Mouse (Mus musculus) midbrain, postnatal 0 days (tissue): ENCODE measurements around the gene Slc24a3. TPM values are rescaled to one million over a fixed set of nuclear protein-coding genes. Genes with fewer than 3 reads are reported as not detected.
A peak's percentile ranks its signal among the peaks of the same experiment; 100 is the strongest.

Experiments
- ATAC-seq: fragments of 200-750 bp; cut with Nextera tagmentation; 2 replicates; pipeline ENCODE4 v1.8.0; 2017; ENCODE audit warnings: moderate number of reproducible peaks, mild to moderate bottlenecking, moderate TSS enrichment, moderate library complexity; ENCODE audit not compliant: low FRiP score
- DNase-seq: peaks from one replicate; pipeline ENCODE4 v3.0.0-alpha.2; 2015; ENCODE audit warnings: low spot score
- H3K27ac ChIP-seq: fragments of 300-500 bp; sonication (generic); 2 replicates; pipeline ENCODE4 v1.5.1; 2014; ENCODE audit warnings: low read depth, mild to moderate bottlenecking, low read length, mixed read lengths
- H3K27me3 ChIP-seq: fragments of 300-500 bp; sonication (generic); 2 replicates; pipeline ENCODE4 v1.6.1; 2014; ENCODE audit warnings: low read length, control low read depth, mixed read lengths; ENCODE audit not compliant: insufficient read depth
- H3K36me3 ChIP-seq: fragments of 300-500 bp; sonication (generic); 2 replicates; pipeline ENCODE4 v1.6.1; 2014; ENCODE audit warnings: low read length, control low read depth, mixed read lengths; ENCODE audit not compliant: insufficient read depth
- H3K4me1 ChIP-seq: fragments of 300-500 bp; sonication (generic); 2 replicates; pipeline ENCODE4 v1.6.1; 2014; ENCODE audit warnings: mild to moderate bottlenecking, control low read depth, antibody characterized with exemption, low read length, mixed read lengths; ENCODE audit not compliant: insufficient read depth
- H3K4me2 ChIP-seq: fragments of 300-500 bp; sonication (generic); 2 replicates; pipeline ENCODE4 v1.6.1; 2014; ENCODE audit warnings: low read depth, mild to moderate bottlenecking, low read length, mixed read lengths; ENCODE audit not compliant: poor library complexity, severe bottlenecking
- H3K4me3 ChIP-seq: fragments of 300-500 bp; sonication (generic); 2 replicates; pipeline ENCODE4 v1.5.1; 2014; ENCODE audit warnings: low read depth, mild to moderate bottlenecking, low read length, moderate library complexity
- H3K9ac ChIP-seq: fragments of 300-500 bp; sonication (generic); replicated peaks from 2 replicates; pipeline ENCODE4 v1.6.1; 2014; ENCODE audit warnings: mild to moderate bottlenecking, low read length, moderate library complexity, mixed read lengths; ENCODE audit not compliant: poor library complexity, severe bottlenecking
- H3K9me3 ChIP-seq: fragments of 300-500 bp; sonication (generic); 2 replicates; pipeline ENCODE4 v1.6.1; 2016; ENCODE audit warnings: low read length, control low read depth
- CTCF ChIP-seq: IDR thresholded peaks from 2 replicates; pipeline ENCODE4 v1.5.1; 2016; ENCODE audit warnings: antibody characterized with exemption, mild to moderate bottlenecking
- WGBS: fragments of 180-500 bp; shearing (Covaris S2); extraction: QIAGEN DNeasy Blood & Tissue Kit; methylation state at CpG from one replicate; pipeline ENCODE4 v1.1.7; 2014; 5-methylcytosine and 5-hydroxymethylcytosine counted together
- polyA plus RNA-seq: library from polyadenylated mRNA; unstranded; fragments of >200 nt; fragmentation: Nextera tagmentation; extraction: Ambion mirVana; gene quantifications from 2 replicates; pipeline ENCODE4 v1.2.1, GENCODE M21; 2015
- total RNA-seq: library from RNA; depleted of rRNA; stranded (reverse); fragments of >200 nt; gene quantifications from 2 replicates; pipeline ENCODE4 v1.2.3, GENCODE M21; 2014

The Slc24a3 gene
- total and polyA plus RNA-seq, 2 experiments from 2014 or later, result 34.5 to 65.7 TPM

- no peaks in the 10 kb centered on the region for H3K36me3 ChIP-seq
- no peak overlapping the region for H3K4me2 ChIP-seq
- H3K4me1 ChIP-seq, result no peaks in the 10 kb centered on the region
- no peak for DNase-seq
- 83% methylated on average over 3 of the region's 3 CpGs for WGBS
- no peak for ATAC-seq
- H3K9me3 ChIP-seq, result no peaks in the 10 kb centered on the region
- TF ChIP-seq CTCF, result no peak
- no peak overlapping the region for H3K4me3 ChIP-seq
- H3K27ac ChIP-seq, result no peak overlapping the region
- no peaks in the 10 kb centered on the region for H3K27me3 ChIP-seq
- no peak overlapping the region for H3K9ac ChIP-seq
Observed at GRCm38 (mm10) chr2:145583103-145583502, 415.5 kb downstream of the Slc24a3 start.

GRCm38 (mm10) chr2:145585437-145585836, 417.9 kb downstream of the Slc24a3 start:
- no peak overlapping the region for H3K4me3 ChIP-seq
- ATAC-seq (no peak), DNase-seq (no peak)
- no peaks in the 10 kb centered on the region for H3K9me3 ChIP-seq
- no peaks in the 10 kb centered on the region for H3K4me1 ChIP-seq
- no peak overlapping the region for H3K9ac ChIP-seq
- TF ChIP-seq CTCF, result no peak
- H3K27me3 ChIP-seq, result no peaks in the 10 kb centered on the region
- 80% methylated on average over 3 of the region's 3 CpGs for WGBS
- no peak overlapping the region for H3K4me2 ChIP-seq
- H3K27ac ChIP-seq, result no peak overlapping the region
- H3K36me3 ChIP-seq, result no peaks in the 10 kb centered on the region

GRCm38 (mm10) chr2:145588009-145588737, 420.6 kb downstream of the Slc24a3 start:
- Histone ChIP-seq H3K36me3 (no peaks in the 10 kb centered on the region), H3K4me1 (no peaks in the 10 kb centered on the region), H3K27ac (peak overlapping the region; percentile 20; the same call in 1 of the 2 replicates), H3K4me2 (no peak overlapping the region), H3K27me3 (no peaks in the 10 kb centered on the region), H3K9me3 (no peaks in the 10 kb centered on the region), H3K9ac (no peak overlapping the region), H3K4me3 (no peak overlapping the region)
- TF ChIP-seq CTCF, result peak; percentile 98
- DNase-seq (peak; percentile 82), ATAC-seq (peak; percentile 92)
- 63% methylated on average over 8 of the region's 8 CpGs for WGBS

- no peak for TF ChIP-seq CTCF
- Histone ChIP-seq H3K9ac (no peak overlapping the region), H3K36me3 (no peaks in the 10 kb centered on the region), H3K27me3 (no peaks in the 10 kb centered on the region), H3K4me1 (no peaks in the 10 kb centered on the region), H3K4me2 (no peak overlapping the region), H3K27ac (no peak overlapping the region), H3K4me3 (no peak overlapping the region), H3K9me3 (no peaks in the 10 kb centered on the region)
- ATAC-seq (no peak), DNase-seq (no peak)
- WGBS, result 80% methylated on average over 8 of the region's 8 CpGs
Observed at GRCm38 (mm10) chr2:145591881-145592280, 424.3 kb downstream of the Slc24a3 start.

- H3K27me3 ChIP-seq, result no peaks in the 10 kb centered on the region
- no peak for ATAC-seq
Observed at GRCm38 (mm10) chr2:145593649-145594347, 426.2 kb downstream of the Slc24a3 start.

DNA sequence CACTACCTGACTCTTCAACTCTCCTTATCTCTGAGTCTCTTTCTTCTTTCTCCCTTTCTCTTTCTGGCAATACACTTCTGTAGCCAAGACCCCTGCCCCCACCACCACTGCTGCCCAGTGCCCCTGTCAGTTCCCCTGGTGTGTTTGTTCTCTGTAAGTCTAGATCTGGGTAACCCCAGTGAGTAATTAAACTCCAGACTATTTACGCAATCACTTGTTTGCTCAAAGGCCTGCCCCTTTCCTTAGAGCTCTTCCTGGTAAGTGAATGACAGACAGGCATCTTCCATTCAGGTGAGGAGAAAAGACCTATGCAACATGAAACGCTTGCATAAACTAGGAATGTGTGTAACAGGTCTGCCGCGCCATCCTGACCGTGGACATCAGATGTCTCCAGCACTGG, 430.3 kb downstream of the Slc24a3 start:
- Histone ChIP-seq H3K4me1 (no peaks in the 10 kb centered on the region), H3K36me3 (peaks cover 3% of the 10 kb centered on the region; the same call in 1 of the 2 replicates), H3K4me3 (no peak overlapping the region), H3K9me3 (no peaks in the 10 kb centered on the region), H3K27me3 (no peaks in the 10 kb centered on the region), H3K27ac (no peak overlapping the region), H3K4me2 (no peak overlapping the region), H3K9ac (no peak overlapping the region)
- 88% methylated on average over 5 of the region's 5 CpGs for WGBS
- TF ChIP-seq CTCF, result no peak
- DNase-seq (no peak), ATAC-seq (no peak)

More at GRCm38 (mm10) chr2:145593649-145594347, 426.2 kb downstream of the Slc24a3 start:
- Histone ChIP-seq H3K27ac (no peak overlapping the region), H3K4me3 (no peak overlapping the region), H3K9me3 (no peaks in the 10 kb centered on the region), H3K4me2 (no peak overlapping the region), H3K9ac (no peak overlapping the region), H3K36me3 (no peaks in the 10 kb centered on the region), H3K4me1 (no peaks in the 10 kb centered on the region)
- WGBS, result 91% methylated on average over 3 of the region's 3 CpGs
- peak; percentile 17 for DNase-seq
- no peak for TF ChIP-seq CTCF
